Mouse (Mus musculus): ENCODE data around the gene Cdyl2. TPM values are rescaled to one million over a fixed set of nuclear protein-coding genes. Genes with fewer than 3 reads are reported as not detected.

The Cdyl2 gene
- polyA plus RNA-seq, 1 experiment from 2014 or later: 2.6 TPM

GRCm38 (mm10) chr8:116621158-116621961, 111.4 kb downstream of the Cdyl2 start:
- no peak overlapping the region for H3K4me3 ChIP-seq (replicated peaks)
- no peaks in the 10 kb centered on the region for H3K27me3 ChIP-seq
- no peaks in the 10 kb centered on the region for H3K36me3 ChIP-seq
- 58% methylated on average over 21 of the region's 21 CpGs for WGBS (ENCODE audit: insufficient replicate concordance)
- H3K9me3 ChIP-seq (replicated peaks): no peaks in the 10 kb centered on the region
- H3K9ac ChIP-seq: no peak overlapping the region
- DNase-seq (no peak), ATAC-seq (ENCODE audit: low read depth) (no peak)
- no peak overlapping the region for H3K4me2 ChIP-seq
- H3K4me1 ChIP-seq (replicated peaks): peaks cover 12% of the 10 kb centered on the region
- no peak overlapping the region for H3K27ac ChIP-seq

GRCm38 (mm10) chr8:116619686-116620320, 113.0 kb downstream of the Cdyl2 start:
- no peaks in the 10 kb centered on the region for H3K27me3 ChIP-seq
- no peak overlapping the region for H3K4me3 ChIP-seq (replicated peaks)
- DNase-seq (no peak), ATAC-seq (ENCODE audit: low read depth) (no peak)
- WGBS (ENCODE audit: insufficient replicate concordance): 73% methylated on average over 19 of the region's 19 CpGs
- no peak overlapping the region for H3K9ac ChIP-seq
- peaks cover 12% of the 10 kb centered on the region for H3K4me1 ChIP-seq (replicated peaks)
- no peak overlapping the region for H3K27ac ChIP-seq
- no peaks in the 10 kb centered on the region for H3K9me3 ChIP-seq (replicated peaks)
- no peak overlapping the region for H3K4me2 ChIP-seq
- H3K36me3 ChIP-seq: no peaks in the 10 kb centered on the region

- H3K4me2 ChIP-seq: no peak overlapping the region
- no peaks in the 10 kb centered on the region for H3K9me3 ChIP-seq (replicated peaks)
- no peak overlapping the region for H3K4me3 ChIP-seq (replicated peaks)
- H3K27me3 ChIP-seq: no peaks in the 10 kb centered on the region
- no peak overlapping the region for H3K9ac ChIP-seq
- WGBS (ENCODE audit: insufficient replicate concordance): 82% methylated on average over 5 of the region's 5 CpGs
- H3K36me3 ChIP-seq: no peaks in the 10 kb centered on the region
- ATAC-seq (ENCODE audit: low read depth): no peak
- H3K27ac ChIP-seq: no peak overlapping the region
- DNase-seq: no peak
- peaks cover 12% of the 10 kb centered on the region for H3K4me1 ChIP-seq (replicated peaks)
These were observed 113.6 kb downstream of the Cdyl2 start for GRCm38 (mm10) chr8:116619221-116619620.

GRCm38 (mm10) chr8:116618797-116619196, 114.0 kb downstream of the Cdyl2 start:
- Histone ChIP-seq H3K9me3 (replicated peaks) (no peaks in the 10 kb centered on the region), H3K9ac (no peak overlapping the region), H3K4me3 (replicated peaks) (no peak overlapping the region), H3K36me3 (no peaks in the 10 kb centered on the region), H3K4me1 (replicated peaks) (peaks cover 12% of the 10 kb centered on the region), H3K27me3 (no peaks in the 10 kb centered on the region), H3K4me2 (no peak overlapping the region), H3K27ac (no peak overlapping the region)
- ATAC-seq (ENCODE audit: low read depth) (no peak), DNase-seq (no peak)
- 70% methylated on average over 10 of the region's 10 CpGs for WGBS (ENCODE audit: insufficient replicate concordance)

GRCm38 (mm10) chr8:116617891-116618290, 114.9 kb downstream of the Cdyl2 start:
- Histone ChIP-seq H3K9me3 (replicated peaks) (no peaks in the 10 kb centered on the region), H3K27me3 (no peaks in the 10 kb centered on the region), H3K36me3 (no peaks in the 10 kb centered on the region), H3K4me3 (replicated peaks) (no peak overlapping the region), H3K4me1 (replicated peaks) (peaks cover 12% of the 10 kb centered on the region), H3K4me2 (no peak overlapping the region), H3K27ac (no peak overlapping the region), H3K9ac (no peak overlapping the region)
- DNase-seq (no peak), ATAC-seq (ENCODE audit: low read depth) (no peak)
- 73% methylated on average over 4 of the region's 4 CpGs for WGBS (ENCODE audit: insufficient replicate concordance)

- Histone ChIP-seq H3K9me3 (replicated peaks) (no peaks in the 10 kb centered on the region), H3K9ac (no peak overlapping the region), H3K4me3 (replicated peaks) (no peak overlapping the region), H3K27me3 (no peaks in the 10 kb centered on the region), H3K4me1 (replicated peaks) (peaks cover under 1% of the 10 kb centered on the region; the same call in 1 of the 2 replicates), H3K4me2 (no peak overlapping the region), H3K27ac (no peak overlapping the region), H3K36me3 (no peaks in the 10 kb centered on the region)
- ATAC-seq (ENCODE audit: low read depth) (no peak), DNase-seq (no peak)
These were observed 116.4 kb downstream of the Cdyl2 start for GRCm38 (mm10) chr8:116616369-116616768.

GRCm38 (mm10) chr8:116614901-116615300, 117.9 kb downstream of the Cdyl2 start:
- H3K27ac ChIP-seq: no peak overlapping the region
- no peak overlapping the region for H3K4me3 ChIP-seq (replicated peaks)
- H3K4me1 ChIP-seq (replicated peaks): no peaks in the 10 kb centered on the region
- H3K36me3 ChIP-seq: no peaks in the 10 kb centered on the region
- WGBS (ENCODE audit: insufficient replicate concordance): 67% methylated on average over 7 of the region's 7 CpGs
- H3K27me3 ChIP-seq: no peaks in the 10 kb centered on the region
- DNase-seq (no peak), ATAC-seq (ENCODE audit: low read depth) (no peak)
- no peak overlapping the region for H3K4me2 ChIP-seq
- H3K9ac ChIP-seq: no peak overlapping the region
- H3K9me3 ChIP-seq (replicated peaks): no peaks in the 10 kb centered on the region

GRCm38 (mm10) chr8:116606171-116606570, 126.6 kb downstream of the Cdyl2 start:
- Histone ChIP-seq H3K27ac (no peak overlapping the region), H3K36me3 (0 out of 2 replicates have a peak, but pooled peaks cover 3% of the 10 kb centered on the region), H3K9me3 (replicated peaks) (peaks cover 17% of the 10 kb centered on the region), H3K4me3 (replicated peaks) (no peak overlapping the region), H3K4me2 (no peak overlapping the region), H3K9ac (no peak overlapping the region), H3K4me1 (replicated peaks) (no peaks in the 10 kb centered on the region), H3K27me3 (no peaks in the 10 kb centered on the region)
- DNase-seq (no peak), ATAC-seq (ENCODE audit: low read depth) (no peak)
- WGBS (ENCODE audit: insufficient replicate concordance): 33% methylated on average over 13 of the region's 13 CpGs

GRCm38 (mm10) chr8:116602806-116603205, 130.0 kb downstream of the Cdyl2 start:
- Histone ChIP-seq H3K27ac (no peak overlapping the region), H3K4me2 (no peak overlapping the region), H3K9ac (no peak overlapping the region), H3K4me1 (replicated peaks) (no peaks in the 10 kb centered on the region), H3K36me3 (0 out of 2 replicates have a peak, but pooled peaks cover 3% of the 10 kb centered on the region), H3K9me3 (replicated peaks) (peaks cover 13% of the 10 kb centered on the region), H3K4me3 (replicated peaks) (no peak overlapping the region), H3K27me3 (no peaks in the 10 kb centered on the region)
- ATAC-seq (ENCODE audit: low read depth) (no peak), DNase-seq (no peak)
- WGBS (ENCODE audit: insufficient replicate concordance): 74% methylated on average over 4 of the region's 4 CpGs

GRCm38 (mm10) chr8:116599728-116600127, 133.1 kb downstream of the Cdyl2 start:
- no peak for ATAC-seq (ENCODE audit: low read depth)
- Histone ChIP-seq H3K9me3 (replicated peaks) (peaks cover 10% of the 10 kb centered on the region; the same call in 1 of the 2 replicates), H3K27ac (no peak overlapping the region), H3K9ac (no peak overlapping the region), H3K36me3 (0 out of 2 replicates have a peak, but pooled peaks cover 3% of the 10 kb centered on the region), H3K27me3 (no peaks in the 10 kb centered on the region), H3K4me1 (replicated peaks) (no peaks in the 10 kb centered on the region), H3K4me2 (no peak overlapping the region), H3K4me3 (replicated peaks) (no peak overlapping the region)
- DNase-seq: no peak
- 34% methylated on average over 6 of the region's 6 CpGs for WGBS (ENCODE audit: insufficient replicate concordance)

GRCm38 (mm10) chr8:116591226-116591625, 141.6 kb downstream of the Cdyl2 start:
- no peak overlapping the region for H3K9ac ChIP-seq
- no peak overlapping the region for H3K27ac ChIP-seq
- no peak overlapping the region for H3K4me2 ChIP-seq
- no peaks in the 10 kb centered on the region for H3K36me3 ChIP-seq
- DNase-seq (no peak), ATAC-seq (ENCODE audit: low read depth) (no peak)
- 83% methylated on average over 10 of the region's 10 CpGs for WGBS (ENCODE audit: insufficient replicate concordance)
- H3K9me3 ChIP-seq (replicated peaks): no peaks in the 10 kb centered on the region
- no peak overlapping the region for H3K4me3 ChIP-seq (replicated peaks)
- H3K27me3 ChIP-seq: no peaks in the 10 kb centered on the region
- no peaks in the 10 kb centered on the region for H3K4me1 ChIP-seq (replicated peaks)

GRCm38 (mm10) chr8:116590546-116590945, 142.2 kb downstream of the Cdyl2 start:
- Histone ChIP-seq H3K9me3 (replicated peaks) (no peaks in the 10 kb centered on the region), H3K4me2 (no peak overlapping the region), H3K27me3 (no peaks in the 10 kb centered on the region), H3K4me3 (replicated peaks) (no peak overlapping the region), H3K9ac (no peak overlapping the region), H3K4me1 (replicated peaks) (no peaks in the 10 kb centered on the region), H3K27ac (no peak overlapping the region), H3K36me3 (no peaks in the 10 kb centered on the region)
- no peak for DNase-seq
- ATAC-seq (ENCODE audit: low read depth): no peak
- WGBS (ENCODE audit: insufficient replicate concordance): 44% methylated on average over 4 of the region's 4 CpGs

Data from liver, embryonic 13.5 days (tissue).